Mouse (Mus musculus) heart, embryonic 14.5 days (tissue): ENCODE data around the gene Cdh11. TPM values are rescaled to one million over a fixed set of nuclear protein-coding genes. Genes with fewer than 3 reads are reported as not detected.
A peak's percentile ranks its signal among the peaks of the same experiment; 100 is the strongest.
"Not testable (repeated sequence)": the region's sequence is repeated elsewhere in the genome, so short reads cannot be mapped to it uniquely, and the experiment has no call there.

Experiments
- ATAC-seq: fragments of 200-750 bp; cut with Nextera tagmentation; 2 replicates; pipeline ENCODE4 v1.8.0; 2017; ENCODE audit warnings: low read depth, moderate TSS enrichment; ENCODE audit not compliant: insufficient number of reproducible peaks, insufficient read depth, low FRiP score
- H3K27ac ChIP-seq, 2 experiments: fragments of 200-500 bp in 1 of 2; fragments of 300-500 bp in 1 of 2; sonication (generic) in 1 of 2; replicated peaks in 1 of 2; 2 replicates each; pipeline ENCODE4 v1.5.1; 2012 to 2014; ENCODE audit warnings: low read depth in 2 of 2, low read length in 2 of 2, control low read depth in 1 of 2, mild to moderate bottlenecking in 1 of 2, mixed read lengths in 1 of 2; ENCODE audit not compliant: control insufficient read depth in 1 of 2, insufficient read depth in 1 of 2
- H3K27me3 ChIP-seq: fragments of 300-500 bp; sonication (generic); 2 replicates; pipeline ENCODE4 v1.6.1; 2014; ENCODE audit warnings: mild to moderate bottlenecking, low read length, control low read depth; ENCODE audit not compliant: control insufficient read depth, insufficient read depth
- H3K36me3 ChIP-seq: fragments of 300-500 bp; sonication (generic); 2 replicates; pipeline ENCODE4 v1.6.1; 2014; ENCODE audit warnings: mild to moderate bottlenecking, control low read depth, low read length, mixed read lengths; ENCODE audit not compliant: control insufficient read depth, insufficient read depth
- H3K4me1 ChIP-seq, 2 experiments: fragments of 200-500 bp in 1 of 2; fragments of 300-500 bp in 1 of 2; sonication (generic) in 1 of 2; 2 replicates each; pipeline ENCODE4 v1.6.1; 2012 to 2014; ENCODE audit warnings: low read length in 2 of 2, control low read depth in 1 of 2, mixed read lengths in 1 of 2; ENCODE audit not compliant: control insufficient read depth in 2 of 2, insufficient read depth in 2 of 2
- H3K4me2 ChIP-seq: fragments of 300-500 bp; sonication (generic); 2 replicates; pipeline ENCODE4 v1.6.1; 2014; ENCODE audit warnings: mild to moderate bottlenecking, low read length
- H3K4me3 ChIP-seq, 2 experiments: fragments of 200-500 bp in 1 of 2; fragments of 300-500 bp in 1 of 2; sonication (generic) in 1 of 2; 2 replicates each; pipeline ENCODE4 v1.5.1; 2012 to 2014; ENCODE audit warnings: low read length in 2 of 2, mild to moderate bottlenecking in 2 of 2, control low read depth in 1 of 2, low read depth in 1 of 2, moderate library complexity in 1 of 2; ENCODE audit not compliant: control insufficient read depth in 1 of 2, insufficient read depth in 1 of 2
- H3K9ac ChIP-seq: fragments of 300-500 bp; sonication (generic); 2 replicates; pipeline ENCODE4 v1.6.1; 2014; ENCODE audit warnings: mild to moderate bottlenecking, low read length
- H3K9me3 ChIP-seq: fragments of 300-500 bp; sonication (generic); 2 replicates; pipeline ENCODE4 v1.6.1; 2016; ENCODE audit warnings: low read length, control low read depth; ENCODE audit not compliant: control insufficient read depth
- WGBS: fragments of 180-500 bp; shearing (Covaris S2); extraction: QIAGEN DNeasy Blood & Tissue Kit; methylation state at CpG from one replicate; pipeline ENCODE4 v1.1.7; 2014; 5-methylcytosine and 5-hydroxymethylcytosine counted together
- polyA plus RNA-seq: library from polyadenylated mRNA; unstranded; fragments of >200 nt; fragmentation: Nextera tagmentation; extraction: Ambion mirVana; gene quantifications from 2 replicates; pipeline ENCODE4 v1.2.1, GENCODE M21; 2014

Gene Cdh11
- polyA plus RNA-seq, 1 experiment from 2014 or later: 75.4 TPM

GRCm38 (mm10) chr8:102707305-102707704, 78.1 kb downstream of the Cdh11 start:
- WGBS: 16% methylated on average over 7 of the region's 7 CpGs
- Histone ChIP-seq H3K36me3 (peaks cover 5% of the 10 kb centered on the region; the same call in 1 of the 2 replicates), H3K27ac (no peak overlapping the region), H3K4me2 (peak overlapping the region; percentile 28), H3K27me3 (no peaks in the 10 kb centered on the region), H3K9me3 (no peaks in the 10 kb centered on the region), H3K4me3 (no peak overlapping the region), H3K9ac (no peak overlapping the region), H3K4me1 (peaks cover 0 to 7% of the 10 kb centered on the region in 2 experiments; a peak in 1 of 4 replicates)
- ATAC-seq: no peak

- ATAC-seq: no peak
- no peaks in the 10 kb centered on the region for H3K27me3 ChIP-seq
- H3K9ac ChIP-seq: no peak overlapping the region
- WGBS: 80% methylated on average over 7 of the region's 7 CpGs
- H3K4me2 ChIP-seq: no peak overlapping the region
- H3K27ac ChIP-seq: no peak overlapping the region
- H3K4me1 ChIP-seq: peaks cover 0 to 7% of the 10 kb centered on the region in 2 experiments; a peak in 1 of 4 replicates
- H3K9me3 ChIP-seq: no peaks in the 10 kb centered on the region
- H3K36me3 ChIP-seq: 0 out of 2 replicates have a peak, but pooled peaks cover 5% of the 10 kb centered on the region
- no peak overlapping the region for H3K4me3 ChIP-seq
Observed at GRCm38 (mm10) chr8:102705376-102705905, 80.0 kb downstream of the Cdh11 start.

DNA sequence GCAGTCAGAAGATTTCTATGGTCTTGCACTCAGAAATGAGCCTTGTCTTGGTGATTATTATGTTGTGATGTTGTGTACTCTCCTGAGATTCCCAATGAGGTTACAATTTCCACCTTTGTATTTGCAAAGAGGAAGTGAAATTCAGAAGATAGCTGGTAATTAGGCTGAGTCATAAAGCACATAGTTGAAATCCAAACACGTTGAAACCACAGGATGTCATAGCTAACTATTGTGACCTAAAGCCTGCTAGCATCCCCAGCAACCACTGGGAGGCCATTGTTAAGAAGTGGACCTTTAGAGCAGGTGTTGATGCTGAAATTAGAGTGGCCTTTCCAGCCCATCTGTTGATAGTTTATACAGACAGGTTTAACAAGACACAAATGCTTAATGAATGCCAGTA, 85.2 kb downstream of the Cdh11 start:
- H3K4me1 ChIP-seq: no peaks in the 10 kb centered on the region
- WGBS: 33% methylated on average over 1 of the region's 1 CpGs
- no peak overlapping the region for H3K9ac ChIP-seq
- H3K27ac ChIP-seq: no peak overlapping the region
- H3K4me3 ChIP-seq: no peak overlapping the region
- peaks cover 4% of the 10 kb centered on the region; the same call in 1 of the 2 replicates for H3K27me3 ChIP-seq
- no peaks in the 10 kb centered on the region for H3K9me3 ChIP-seq
- ATAC-seq: no peak
- no peak overlapping the region for H3K4me2 ChIP-seq
- no peaks in the 10 kb centered on the region for H3K36me3 ChIP-seq

GRCm38 (mm10) chr8:102698232-102698837, 87.1 kb downstream of the Cdh11 start:
- Histone ChIP-seq H3K27ac (no peak overlapping the region), H3K9me3 (no peaks in the 10 kb centered on the region), H3K4me1 (no peaks in the 10 kb centered on the region), H3K9ac (no peak overlapping the region), H3K27me3 (peaks cover 4% of the 10 kb centered on the region; the same call in 1 of the 2 replicates), H3K4me3 (no peak overlapping the region), H3K36me3 (no peaks in the 10 kb centered on the region), H3K4me2 (no peak overlapping the region)
- 39% methylated on average over 11 of the region's 11 CpGs for WGBS
- no peak for ATAC-seq

DNA sequence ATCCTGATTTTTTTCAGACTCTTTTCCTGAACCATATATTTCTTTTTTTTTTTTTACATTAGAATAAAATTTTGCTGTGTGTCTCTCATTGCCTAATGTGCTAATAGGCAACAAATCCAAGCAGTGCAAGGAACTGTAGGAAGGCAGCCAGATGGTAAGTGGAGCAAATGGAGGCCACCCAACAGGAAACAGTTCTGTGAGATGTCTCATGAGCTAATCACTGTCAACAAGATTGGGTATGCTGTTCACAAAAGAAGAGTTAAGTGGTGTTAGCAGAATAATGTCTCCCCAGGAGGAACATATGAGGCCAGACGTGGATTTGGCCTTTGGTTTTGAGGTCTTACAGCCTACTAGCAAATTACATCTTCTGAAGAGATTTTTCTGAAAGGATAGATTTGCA, 92.0 kb downstream of the Cdh11 start:
- Histone ChIP-seq H3K4me1 (peaks cover 0 to 7% of the 10 kb centered on the region in 2 experiments; a peak in 1 of 4 replicates), H3K9me3 (no peaks in the 10 kb centered on the region), H3K36me3 (no peaks in the 10 kb centered on the region), H3K27ac (no peak overlapping the region), H3K27me3 (peaks cover 10% of the 10 kb centered on the region; the same call in 1 of the 2 replicates), H3K4me2 (no peak overlapping the region), H3K9ac (no peak overlapping the region), H3K4me3 (no peak overlapping the region)
- 18% methylated on average over 1 of the region's 1 CpGs for WGBS
- ATAC-seq: no peak

DNA sequence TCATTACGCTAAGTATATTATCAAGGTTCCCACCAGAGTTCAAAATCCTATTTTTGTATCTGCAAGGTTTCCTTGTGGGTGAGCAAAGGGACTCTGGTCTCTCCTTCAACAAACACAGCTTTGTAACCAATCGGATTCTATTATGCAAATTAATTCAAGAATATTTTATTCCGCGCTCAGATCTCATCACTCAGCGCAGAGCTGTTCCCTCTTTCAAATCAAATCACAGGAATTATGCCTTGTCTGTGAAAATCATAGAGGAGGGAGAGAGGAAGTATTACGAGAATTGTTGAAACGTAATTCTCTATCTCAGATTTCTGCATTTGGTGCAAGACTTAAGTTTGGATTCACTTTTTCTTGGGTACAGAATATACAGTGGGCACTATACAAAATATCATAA, 100.0 kb downstream of the Cdh11 start:
- H3K27ac ChIP-seq, H3K27me3 ChIP-seq, ATAC-seq, H3K4me3 ChIP-seq, H3K9ac ChIP-seq, H3K4me1 ChIP-seq, H3K9me3 ChIP-seq, H3K36me3 ChIP-seq: not testable (repeated sequence)
- peak overlapping the region; percentile 38; the same call in 1 of the 2 replicates for H3K4me2 ChIP-seq
- WGBS: 67% methylated on average over 7 of the region's 7 CpGs

GRCm38 (mm10) chr8:102685023-102685422, 100.4 kb downstream of the Cdh11 start:
- 75% methylated on average over 11 of the region's 11 CpGs for WGBS
- H3K4me3 ChIP-seq: no peak overlapping the region

More at GRCm38 (mm10) chr8:102685023-102685422, 100.4 kb downstream of the Cdh11 start:
- Histone ChIP-seq H3K36me3 (no peaks in the 10 kb centered on the region), H3K9ac (no peak overlapping the region), H3K4me1 (no peaks in the 10 kb centered on the region), H3K27me3 (no peaks in the 10 kb centered on the region), H3K4me2 (peak overlapping the region; percentile 38; the same call in 1 of the 2 replicates), H3K9me3 (no peaks in the 10 kb centered on the region), H3K27ac (no peak overlapping the region)
- ATAC-seq: no peak
